Mouse (Mus musculus) CH12.LX (cell line): Measurements from ENCODE around the gene Dnajc5. TPM values are rescaled to one million over a fixed set of nuclear protein-coding genes. Genes with fewer than 3 reads are reported as not detected.

ENCODE experiments used
- DNase-seq: peaks from one replicate; pipeline ENCODE4 v3.0.0-alpha.2; 2013; ENCODE audit errors: extremely low read depth
- H3K27ac ChIP-seq: 2 replicates; pipeline ENCODE4 v1.5.1; 2012; ENCODE audit warnings: low read depth, mild to moderate bottlenecking, control low read depth, moderate library complexity; ENCODE audit not compliant: insufficient read depth
- H3K27me3 ChIP-seq: replicated peaks from 2 replicates; pipeline ENCODE3; 2012; ENCODE audit warnings: inconsistent platforms
- H3K36me3 ChIP-seq, 2 experiments: replicated peaks in 1 of 2; 2 replicates each; pipeline versions ENCODE3 to v1.6.1; 2012; ENCODE audit warnings: inconsistent platforms in 1 of 2, low read length in 1 of 2, mild to moderate bottlenecking in 1 of 2, mixed read lengths in 1 of 2, moderate library complexity in 1 of 2; ENCODE audit not compliant: control insufficient read depth in 1 of 2, insufficient read depth in 1 of 2
- H3K4me1 ChIP-seq, 2 experiments: 2 replicates each; pipeline ENCODE4 v1.6.1; 2012; ENCODE audit warnings: inconsistent platforms in 1 of 2, moderate library complexity in 1 of 2; ENCODE audit not compliant: insufficient read depth in 2 of 2, control insufficient read depth in 1 of 2
- H3K4me2 ChIP-seq: 2 replicates; pipeline ENCODE4 v1.6.1; 2012; ENCODE audit warnings: low read depth, mild to moderate bottlenecking, control low read depth; ENCODE audit not compliant: poor library complexity, insufficient read depth, severe bottlenecking
- H3K4me3 ChIP-seq, 3 experiments: fragments of 150-350 bp in 1 of 3; sonication (generic) in 1 of 3; replicated peaks in 1 of 3; 2 replicates each; pipeline versions ENCODE3 to v1.5.1; 2011 to 2012; ENCODE audit warnings: low read depth in 2 of 3, low read length in 2 of 3, mild to moderate bottlenecking in 2 of 3, moderate library complexity in 2 of 3, control low read depth in 1 of 3, improper control_type of control experiment in 1 of 3, inconsistent platforms in 1 of 3, mixed read lengths in 1 of 3; ENCODE audit not compliant: poor library complexity in 1 of 3
- H3K79me2 ChIP-seq: replicated peaks from 2 replicates; pipeline ENCODE4 v1.6.1; 2012; ENCODE audit warnings: mild to moderate bottlenecking, moderate library complexity; ENCODE audit not compliant: control insufficient read depth, poor library complexity, insufficient read depth, severe bottlenecking; ENCODE audit errors: extremely low read depth
- H3K9ac ChIP-seq: 2 replicates; pipeline ENCODE4 v1.6.1; 2012; ENCODE audit warnings: low read depth, mild to moderate bottlenecking, control low read depth, moderate library complexity; ENCODE audit not compliant: insufficient read depth
- H3K9me3 ChIP-seq: replicated peaks from 2 replicates; pipeline ENCODE3; 2012; ENCODE audit warnings: low read length, inconsistent platforms, mixed read lengths
- BHLHE40 ChIP-seq: IDR thresholded peaks from 2 replicates; pipeline ENCODE4 v1.6.1; 2011; ENCODE audit warnings: mild to moderate bottlenecking, low read depth, low read length, improper control_type of control experiment
- CTCF ChIP-seq, 2 experiments: IDR thresholded peaks in 1 of 2; conservative IDR thresholded peaks in 1 of 2; 2 replicates each; pipeline ENCODE4 v1.5.1; 2011 to 2012; ENCODE audit warnings: low read depth in 2 of 2, low read length in 2 of 2, improper control_type of control experiment in 1 of 2, inconsistent platforms in 1 of 2, mild to moderate bottlenecking in 1 of 2, moderate library complexity in 1 of 2
- EP300 ChIP-seq: IDR thresholded peaks from 2 replicates; pipeline ENCODE4 v1.6.1; 2011; ENCODE audit warnings: low read length, improper control_type of control experiment
- HCFC1 ChIP-seq: IDR thresholded peaks from 2 replicates; pipeline ENCODE4 v1.6.1; 2012; ENCODE audit warnings: low read depth, mild to moderate bottlenecking, inconsistent platforms, low read length, improper control_type of control experiment
- MAFK ChIP-seq: IDR thresholded peaks from 2 replicates; pipeline ENCODE4 v1.6.1; 2011; ENCODE audit warnings: low read length, improper control_type of control experiment; ENCODE audit not compliant: insufficient replicate concordance
- MAZ ChIP-seq: IDR thresholded peaks from 2 replicates; pipeline ENCODE4 v1.6.1; 2012; ENCODE audit warnings: low read depth, mild to moderate bottlenecking, inconsistent platforms, low read length, improper control_type of control experiment, moderate library complexity
- RAD21 ChIP-seq: IDR thresholded peaks from 2 replicates; pipeline ENCODE4 v1.6.1; 2011; ENCODE audit warnings: low read depth, mild to moderate bottlenecking, low read length, improper control_type of control experiment, moderate library complexity
- SMC3 ChIP-seq: IDR thresholded peaks from 2 replicates; pipeline ENCODE4 v1.6.1; 2011; ENCODE audit warnings: low read depth, low read length, improper control_type of control experiment
- USF1 ChIP-seq: IDR thresholded peaks from 2 replicates; pipeline ENCODE4 v1.6.1; 2014; ENCODE audit warnings: low read depth, mild to moderate bottlenecking, inconsistent platforms, low read length, improper control_type of control experiment
- ZC3H11A ChIP-seq: IDR thresholded peaks from 2 replicates; pipeline ENCODE4 v1.6.1; 2012; ENCODE audit warnings: low read depth, mild to moderate bottlenecking, inconsistent platforms, low read length, improper control_type of control experiment
- ZNF384 ChIP-seq: IDR thresholded peaks from 2 replicates; pipeline ENCODE4 v1.6.1; 2012; ENCODE audit warnings: low read depth, low read length, improper control_type of control experiment, inconsistent platforms
- dilution Hi-C: fragments of 300-500 bp; cut with MboI; formaldehyde crosslinking; loops from 2 replicates; pipeline ENCODE4 v1.14.3; 2020; ENCODE audit warnings: low sequenced_read_pairs; ENCODE audit not compliant: extremely low pct_unique_long_range_greater_than_20kb, extremely low pct_ligation_motif_present
- in situ Hi-C: fragments of 300-500 bp; cut with MboI; formaldehyde crosslinking; loops from 3 replicates; pipeline ENCODE4 v1.14.3; 2019; ENCODE audit warnings: low sequenced_read_pairs, low pct_ligation_motif_present, low pct_unique_long_range_greater_than_20kb, mixed read lengths
- polyA plus RNA-seq: library from polyadenylated mRNA; unstranded; fragments of >175 nt; gene quantifications from 2 replicates; pipeline ENCODE4 v1.2.1, GENCODE M21; 2012; ENCODE audit warnings: low read depth; ENCODE audit not compliant: insufficient read length
- total RNA-seq, 2 experiments: library from RNA; depleted of rRNA; stranded (reverse); fragments of 300-350 nt in 1 of 2; fragments of >200 nt in 1 of 2; gene quantifications; 2 replicates each; pipeline ENCODE4 v1.2.3; 2012 to 2014

Gene Dnajc5
- total and polyA plus RNA-seq, 3 experiments = 51.1 to 54.6 (median 54.5) TPM

GRCm38 (mm10) chr2:181593042-181593421, 72.7 kb downstream of the Dnajc5 start:
- peak overlapping the region; percentile 83 for H3K9ac ChIP-seq
- peak overlapping the region; percentile 47 for H3K27ac ChIP-seq
- H3K4me1 ChIP-seq = peaks cover 7 to 21% of the 10 kb centered on the region in 2 experiments
- peaks cover 22 to 28% of the 10 kb centered on the region in 2 experiments for H3K36me3 ChIP-seq
- peak overlapping the region; percentile 39 for H3K4me2 ChIP-seq
- peaks cover 7% of the 10 kb centered on the region for H3K27me3 ChIP-seq
- in situ Hi-C loops = no loop called here
- peaks cover 3% of the 10 kb centered on the region; the same call in 1 of the 2 replicates for H3K79me2 ChIP-seq
- peak; percentile 20 for DNase-seq
- no peaks in the 10 kb centered on the region for H3K9me3 ChIP-seq
- TF ChIP-seq MAZ = no peak
- TF ChIP-seq HCFC1 = no peak
- 0 out of 2 replicates have a peak, but pooled peaks have one; percentile 15 for TF ChIP-seq ZNF384
- TF ChIP-seq, all 38 proteins: peak for 1
- H3K4me3 ChIP-seq = peak overlapping the region; percentile 77 to 93 (median 88)
- dilution Hi-C loops = no loop called here

DNA sequence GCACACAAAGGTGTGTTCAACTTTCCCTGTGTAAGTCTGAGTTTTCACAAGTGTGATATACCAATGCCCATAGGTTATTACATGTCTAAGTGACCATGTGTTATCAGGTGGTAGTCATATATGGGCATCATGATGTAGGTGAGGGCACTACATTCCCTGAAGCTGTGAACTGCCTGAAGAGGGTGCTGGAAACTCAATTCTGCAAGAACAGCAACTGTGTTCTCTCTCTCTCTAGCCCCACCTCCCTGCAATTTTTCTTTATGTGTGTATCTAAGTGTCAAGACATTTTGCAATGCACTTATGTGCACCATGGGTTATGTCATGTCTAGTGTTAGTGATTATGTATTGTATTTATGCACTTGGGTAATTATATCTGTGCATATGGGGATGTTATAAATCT, 73.7 kb downstream of the Dnajc5 start:
- no peak overlapping the region for H3K9ac ChIP-seq
- TF ChIP-seq CTCF (conservative IDR thresholded peaks at IDR 0.05 in 1 of 2, IDR thresholded peaks at IDR 0.05 in 1 of 2; ENCODE audit: low read depth in 2 of 2, low read length in 2 of 2) (peak in 1 of 2 experiments; percentile 22; a peak in 1 of 4 replicates), MAFK (no peak), BHLHE40 (no peak)
- dilution Hi-C loops (no loop called here), in situ Hi-C loops (no loop called here)
- no peak overlapping the region for H3K27ac ChIP-seq
- no peaks in the 10 kb centered on the region for H3K9me3 ChIP-seq
- H3K4me1 ChIP-seq = peaks cover 7 to 26% of the 10 kb centered on the region in 2 experiments
- no peak overlapping the region for H3K4me2 ChIP-seq
- H3K36me3 ChIP-seq = peaks cover 15 to 19% of the 10 kb centered on the region in 2 experiments
- no peak overlapping the region for H3K4me3 ChIP-seq
- H3K27me3 ChIP-seq = peaks cover 15% of the 10 kb centered on the region
- peaks cover 3% of the 10 kb centered on the region; the same call in 1 of the 2 replicates for H3K79me2 ChIP-seq
- no peak for DNase-seq

DNA sequence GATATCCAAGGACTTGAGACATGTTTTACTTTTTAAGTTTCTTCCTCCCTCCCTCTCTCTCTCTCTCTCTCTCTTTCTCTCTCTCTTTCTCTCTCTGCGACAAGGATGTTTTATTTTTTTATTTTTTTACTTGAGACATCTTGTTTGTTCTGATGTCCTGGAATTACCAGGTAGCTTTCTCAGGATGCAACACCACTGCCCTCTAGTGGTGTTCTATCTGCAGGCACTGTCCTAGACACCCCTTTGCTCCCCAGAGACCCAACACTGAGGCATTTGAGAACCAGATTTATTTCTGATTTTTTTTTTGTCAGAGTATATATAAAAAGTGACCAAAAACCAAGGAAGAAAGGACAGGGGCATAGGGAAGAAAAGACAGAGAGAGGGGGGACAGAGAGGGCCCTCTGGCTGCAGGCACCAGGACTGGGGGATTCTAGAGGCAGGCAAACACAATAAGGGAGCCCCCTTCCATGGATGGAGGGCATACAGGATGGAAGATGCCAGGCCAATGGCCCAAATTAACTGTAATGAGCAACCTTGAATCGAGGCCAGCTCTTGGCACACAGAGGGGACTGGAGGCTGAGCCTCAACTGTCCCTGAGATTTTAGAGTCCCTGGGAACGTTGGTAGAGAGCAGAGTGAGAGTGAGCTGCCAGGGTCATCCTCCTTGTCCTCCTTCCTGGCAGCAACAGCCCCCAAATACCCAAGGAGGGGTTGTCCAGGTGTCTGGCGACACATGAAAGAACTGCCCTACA, 74.8 kb downstream of the Dnajc5 start:
- Histone ChIP-seq H3K4me3 (no peak overlapping the region), H3K9ac (no peak overlapping the region), H3K9me3 (no peaks in the 10 kb centered on the region), H3K27ac (no peak overlapping the region), H3K4me1 (peaks cover 12 to 28% of the 10 kb centered on the region in 2 experiments), H3K27me3 (peaks cover 18% of the 10 kb centered on the region), H3K36me3 (peaks cover 4 to 7% of the 10 kb centered on the region in 2 experiments), H3K79me2 (peaks cover 3% of the 10 kb centered on the region; the same call in 1 of the 2 replicates), H3K4me2 (no peak overlapping the region)
- peak; percentile 70 for DNase-seq
- TF ChIP-seq HCFC1 (no peak), ZNF384 (peak; percentile 48; the same call in 1 of the 2 replicates), CTCF (conservative IDR thresholded peaks at IDR 0.05 in 1 of 2, IDR thresholded peaks at IDR 0.05 in 1 of 2; ENCODE audit: low read depth in 2 of 2, low read length in 2 of 2) (peak; percentile 71 to 86), EP300 (no peak), USF1 (no peak), ZC3H11A (no peak), SMC3 (peak; percentile 42; the same call in 1 of the 2 replicates), RAD21 (peak; percentile 76)
- in situ Hi-C loops = no loop called here
- dilution Hi-C loops = no loop called here
